Mouse (Mus musculus) small intestine, adult 2 months (tissue): Measurements from ENCODE around the gene Kcnj13. TPM values are rescaled to one million over a fixed set of nuclear protein-coding genes. Genes with fewer than 3 reads are reported as not detected.

ENCODE experiments used
- H3K27ac ChIP-seq: fragments of 200-500 bp; 2 replicates; pipeline ENCODE4 v1.5.1; 2012; ENCODE audit warnings: low read depth, low read length, control low read depth, inconsistent platforms; ENCODE audit not compliant: insufficient read depth
- H3K27me3 ChIP-seq: fragments of 200-500 bp; 2 replicates; pipeline ENCODE4 v1.6.1; 2012; ENCODE audit warnings: mild to moderate bottlenecking, moderate library complexity, low read length, inconsistent platforms; ENCODE audit not compliant: control insufficient read depth, insufficient read depth
- H3K36me3 ChIP-seq: fragments of 200-500 bp; 2 replicates; pipeline ENCODE4 v1.6.1; 2012; ENCODE audit warnings: mild to moderate bottlenecking, low read length, control low read depth, inconsistent platforms; ENCODE audit not compliant: control insufficient read depth, insufficient read depth
- H3K4me1 ChIP-seq: fragments of 200-500 bp; 2 replicates; pipeline ENCODE4 v1.6.1; 2012; ENCODE audit warnings: low read length, inconsistent platforms, mixed read lengths; ENCODE audit not compliant: control insufficient read depth, insufficient read depth, insufficient read length
- H3K4me3 ChIP-seq: fragments of 200-500 bp; 2 replicates; pipeline ENCODE4 v1.5.1; 2012; ENCODE audit warnings: low read depth, mild to moderate bottlenecking, control low read depth, inconsistent platforms, low read length, moderate library complexity
- CTCF ChIP-seq: fragments of 200-500 bp; IDR thresholded peaks from 2 replicates; pipeline ENCODE4 v1.5.1; 2012; ENCODE audit warnings: low read depth, mild to moderate bottlenecking, control low read depth, inconsistent platforms, low read length, moderate library complexity, mixed read lengths; ENCODE audit not compliant: insufficient replicate concordance, insufficient read length; ENCODE audit errors: extremely low read depth
- POLR2A ChIP-seq: fragments of 200-500 bp; IDR thresholded peaks from 2 replicates; pipeline ENCODE4 v1.6.1; 2012; ENCODE audit warnings: low read depth, mild to moderate bottlenecking, control low read depth, inconsistent platforms, low read length, moderate library complexity
- WGBS: fragments of 180-500 bp; shearing (Covaris S2); methylation state at CpG from one replicate; pipeline ENCODE4 v1.1.7; 2018; 5-methylcytosine and 5-hydroxymethylcytosine counted together
- polyA plus RNA-seq: library from polyadenylated mRNA; depleted of rRNA; stranded (reverse); fragments of >200 nt; gene quantifications from 2 replicates; pipeline ENCODE4 v1.2.3, GENCODE M21; 2012; rRNA removed

Gene Kcnj13
- polyA plus RNA-seq, 1 experiment = 7.4 TPM

DNA sequence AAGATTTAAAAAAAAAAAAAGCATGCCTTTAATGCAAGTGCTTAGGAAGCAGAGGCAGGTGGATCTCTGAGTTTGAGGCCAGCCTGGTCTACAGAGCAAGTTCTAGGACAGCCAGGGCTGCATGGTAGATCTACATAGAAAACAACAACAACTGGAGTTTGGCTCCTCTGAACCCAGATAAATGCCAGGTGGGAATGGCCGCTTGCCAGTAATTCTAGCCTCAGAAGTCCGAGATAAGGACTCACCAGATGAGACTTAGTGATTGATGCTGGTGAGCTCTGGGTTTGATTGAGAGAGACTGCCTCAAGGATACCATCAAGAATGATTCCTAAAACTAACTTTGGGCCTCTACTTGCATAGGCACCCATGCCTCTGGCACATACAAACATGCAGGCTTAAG is 44.0 kb downstream of the Kcnj13 start:
- no peak for TF ChIP-seq CTCF
- TF ChIP-seq POLR2A = no peak
- 28% methylated on average over 2 of the region's 2 CpGs for WGBS
- Histone ChIP-seq H3K27ac (no peak overlapping the region), H3K27me3 (no peaks in the 10 kb centered on the region), H3K4me1 (no peaks in the 10 kb centered on the region), H3K36me3 (peaks cover 12% of the 10 kb centered on the region), H3K4me3 (no peak overlapping the region)

Other genes starting within 250 kb of the Kcnj13 start
- gene Ecel1, start 238.2 kb downstream of the Kcnj13 start, polyA plus RNA-seq = 0.22 and 1.7 TPM in 2 replicates
- gene Prss56, start 211.4 kb downstream of the Kcnj13 start, polyA plus RNA-seq = not detected in 2 replicates
- 0.05 and 0.33 TPM in 2 replicates for gene Chrnd, start 204.1 kb downstream of the Kcnj13 start, polyA plus RNA-seq
- not detected in 2 replicates for gene Chrng, start 190.1 kb downstream of the Kcnj13 start, polyA plus RNA-seq
- gene Eif4e2, start 180.8 kb downstream of the Kcnj13 start, polyA plus RNA-seq = 11.3 and 16.5 TPM in 2 replicates
- gene Efhd1, start 130.4 kb downstream of the Kcnj13 start, polyA plus RNA-seq = 1.1 and 1.5 TPM in 2 replicates
- 10.8 and 26.0 TPM in 2 replicates for gene Gigyf2, start 67.7 kb downstream of the Kcnj13 start, polyA plus RNA-seq
- 0.41 TPM in 1 of 2 replicates, not detected in the other for gene Snorc, start 75.5 kb upstream of the Kcnj13 start, polyA plus RNA-seq
- gene Neu2, start 115.2 kb upstream of the Kcnj13 start, polyA plus RNA-seq = 1.1 and 2.1 TPM in 2 replicates
- 8.1 and 24.1 TPM in 2 replicates for gene Ngef, start 179.1 kb upstream of the Kcnj13 start, polyA plus RNA-seq
- gene Inpp5d, start 225.6 kb upstream of the Kcnj13 start, polyA plus RNA-seq = 24.6 and 36.0 TPM in 2 replicates